Mouse (Mus musculus) splenic B cell, adult 2 months (primary cell): Measurements from ENCODE around the gene Snx6.
A peak's percentile ranks its signal among the peaks of the same experiment; 100 is the strongest.

Experiments used
- DNase-seq: peaks from one replicate; pipeline ENCODE4 v3.0.0-alpha.2; 2011; ENCODE audit warnings: low read depth, low spot score
- H3K27me3 ChIP-seq: 2 replicates; pipeline ENCODE4 v1.6.1; 2012; ENCODE audit warnings: mild to moderate bottlenecking, low read length, moderate library complexity, mixed read lengths; ENCODE audit not compliant: control insufficient read depth, poor library complexity, insufficient read depth, severe bottlenecking
- H3K36me3 ChIP-seq: 2 replicates; pipeline ENCODE4 v1.6.1; 2012; ENCODE audit warnings: mild to moderate bottlenecking, low read length, moderate library complexity, mixed read lengths; ENCODE audit not compliant: control insufficient read depth, poor library complexity, insufficient read depth, severe bottlenecking

Snx6 gene

GRCm38 (mm10) chr12:54697003-54697597 lies 98.4 kb downstream of the Snx6 start:
- no peaks in the 10 kb centered on the region for H3K36me3 ChIP-seq
- no peaks in the 10 kb centered on the region; the same call in 1 of the 2 replicates for H3K27me3 ChIP-seq
- DNase-seq: peak; percentile 89
